Mouse (Mus musculus): ENCODE measurements around the gene Padi2.

DNA sequence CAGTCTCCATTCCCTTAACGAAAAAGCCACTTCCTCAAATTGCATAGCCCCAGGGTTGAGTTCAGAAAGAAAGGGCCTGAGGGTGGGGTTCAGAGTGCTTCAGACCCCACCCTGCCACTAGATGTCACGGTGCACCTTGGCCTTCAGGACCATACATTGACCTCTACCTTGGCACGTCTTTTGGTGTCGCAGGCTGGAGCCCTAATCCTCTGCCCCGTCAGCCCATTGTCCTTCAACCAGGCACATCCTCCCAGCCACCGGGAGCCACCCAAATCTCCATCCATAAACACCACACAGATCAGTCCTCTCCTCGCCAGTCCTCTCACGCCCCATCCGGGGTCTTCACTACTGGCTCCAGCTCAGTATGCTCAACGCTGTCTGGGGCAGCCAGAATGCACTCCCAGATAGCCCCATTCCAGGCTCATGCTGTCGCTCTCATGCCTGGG lies 695 bp upstream of the Padi2 start:
- no peak for TF ChIP-seq GATA1 (IDR thresholded peaks at IDR 0.05; ENCODE audit: low read length)
- TF ChIP-seq TAL1 (IDR thresholded peaks at IDR 0.05; ENCODE audit: low read length), result no peak
